Mouse (Mus musculus) MEL (cell line): ENCODE results near the gene Cysltr1. TPM values are rescaled to one million over a fixed set of nuclear protein-coding genes. Genes with fewer than 3 reads are reported as not detected.

Experiments used
- DNase-seq: peaks from one replicate; pipeline ENCODE4 v3.0.0; 2011; ENCODE audit warnings: low read depth, low spot score
- H3K27ac ChIP-seq: 2 replicates; pipeline ENCODE4 v1.5.1; 2012; ENCODE audit warnings: low read depth, mild to moderate bottlenecking, control low read depth, low read length, moderate library complexity; ENCODE audit not compliant: control insufficient read depth
- H3K27me3 ChIP-seq, 2 experiments: fragments of 150-350 bp in 1 of 2; sonication (generic) in 1 of 2; 2 replicates each; pipeline ENCODE4 v1.6.1; 2012; ENCODE audit warnings: low read length in 2 of 2, mild to moderate bottlenecking in 2 of 2, improper control_type of control experiment in 1 of 2, moderate library complexity in 1 of 2; ENCODE audit not compliant: insufficient read depth in 2 of 2, control insufficient read depth in 1 of 2
- H3K36me3 ChIP-seq, 2 experiments: 2 replicates each; pipeline ENCODE4 v1.6.1; 2012 to 2014; ENCODE audit warnings: low read length in 2 of 2, improper control_type of control experiment in 1 of 2, inconsistent platforms in 1 of 2, mild to moderate bottlenecking in 1 of 2; ENCODE audit not compliant: insufficient read depth in 2 of 2, control insufficient read depth in 1 of 2
- H3K4me1 ChIP-seq, 2 experiments: fragments of 150-350 bp in 1 of 2; sonication (generic) in 1 of 2; 2 replicates each; pipeline ENCODE4 v1.6.1; 2012; ENCODE audit warnings: low read length in 2 of 2, improper control_type of control experiment in 1 of 2, mild to moderate bottlenecking in 1 of 2; ENCODE audit not compliant: insufficient read depth in 2 of 2, control insufficient read depth in 1 of 2
- H3K4me3 ChIP-seq, 2 experiments: fragments of 150-350 bp in 1 of 2; sonication (generic) in 1 of 2; 2 replicates each; pipeline ENCODE4 v1.5.1; 2012; ENCODE audit warnings: low read depth in 2 of 2, low read length in 2 of 2, mild to moderate bottlenecking in 2 of 2, moderate library complexity in 2 of 2, control low read depth in 1 of 2, improper control_type of control experiment in 1 of 2; ENCODE audit not compliant: control insufficient read depth in 1 of 2, insufficient read depth in 1 of 2
- H3K79me2 ChIP-seq: 2 replicates; pipeline ENCODE4 v1.6.1; 2012; ENCODE audit warnings: mild to moderate bottlenecking, low read length, moderate library complexity; ENCODE audit not compliant: control insufficient read depth, poor library complexity, insufficient read depth
- H3K9ac ChIP-seq: 2 replicates; pipeline ENCODE4 v1.6.1; 2012; ENCODE audit warnings: low read depth, mild to moderate bottlenecking, control low read depth, low read length, moderate library complexity; ENCODE audit not compliant: control insufficient read depth, poor library complexity, severe bottlenecking
- H3K9me3 ChIP-seq: fragments of 150-350 bp; sonication (generic); replicated peaks from 2 replicates; pipeline ENCODE4 v1.6.1; 2012; ENCODE audit warnings: mild to moderate bottlenecking, low read length, improper control_type of control experiment, moderate library complexity; ENCODE audit not compliant: insufficient read depth
- BHLHE40 ChIP-seq: IDR thresholded peaks from 2 replicates; pipeline ENCODE4 v1.6.1; 2012; ENCODE audit warnings: low read depth, mild to moderate bottlenecking, inconsistent platforms, low read length, improper control_type of control experiment, borderline replicate concordance
- CHD1 ChIP-seq: IDR thresholded peaks from 2 replicates; pipeline ENCODE4 v1.6.1; 2012; ENCODE audit warnings: low read depth, mild to moderate bottlenecking, inconsistent platforms, low read length, improper control_type of control experiment
- CHD2 ChIP-seq: IDR thresholded peaks from 2 replicates; pipeline ENCODE4 v1.6.1; 2011; ENCODE audit warnings: low read length, improper control_type of control experiment
- CTCF ChIP-seq, 3 experiments: IDR thresholded peaks in 2 of 3; conservative IDR thresholded peaks in 1 of 3; 2 replicates each; pipeline ENCODE4 v1.5.1; 2011 to 2012; ENCODE audit warnings: low read length in 3 of 3, low read depth in 2 of 3, mild to moderate bottlenecking in 2 of 3, improper control_type of control experiment in 1 of 3, inconsistent platforms in 1 of 3, mixed read lengths in 1 of 3, moderate library complexity in 1 of 3; ENCODE audit not compliant: control insufficient read depth in 1 of 3, insufficient read depth in 1 of 3, poor library complexity in 1 of 3, severe bottlenecking in 1 of 3
- E2F4 ChIP-seq: IDR thresholded peaks from 2 replicates; pipeline ENCODE4 v1.6.1; 2011; ENCODE audit warnings: low read depth, low read length, improper control_type of control experiment, borderline replicate concordance
- ELF1 ChIP-seq: IDR thresholded peaks from 2 replicates; pipeline ENCODE4 v1.6.1; 2014; ENCODE audit warnings: low read depth, mild to moderate bottlenecking, inconsistent platforms, low read length, improper control_type of control experiment, moderate library complexity
- EP300 ChIP-seq, 2 experiments: IDR thresholded peaks; 2 replicates each; pipeline ENCODE4 v1.6.1; 2011; ENCODE audit warnings: improper control_type of control experiment in 2 of 2, low read length in 2 of 2, low read depth in 1 of 2, mild to moderate bottlenecking in 1 of 2
- ETS1 ChIP-seq: IDR thresholded peaks from 2 replicates; pipeline ENCODE4 v1.6.1; 2012; ENCODE audit warnings: low read depth, mild to moderate bottlenecking, inconsistent platforms, low read length, improper control_type of control experiment, moderate library complexity
- GATA1 ChIP-seq: IDR thresholded peaks from 2 replicates; pipeline ENCODE4 v1.6.1; 2011; ENCODE audit warnings: low read depth, low read length, improper control_type of control experiment
- HCFC1 ChIP-seq: IDR thresholded peaks from 2 replicates; pipeline ENCODE4 v1.6.1; 2012; ENCODE audit warnings: low read depth, mild to moderate bottlenecking, inconsistent platforms, low read length, improper control_type of control experiment, moderate library complexity
- JUND ChIP-seq: IDR thresholded peaks from 2 replicates; pipeline ENCODE4 v1.6.1; 2011; ENCODE audit warnings: low read depth, mild to moderate bottlenecking, improper control_type of control experiment, low read length
- MAFK ChIP-seq: IDR thresholded peaks from 2 replicates; pipeline ENCODE4 v1.6.1; 2011; ENCODE audit warnings: low read depth, mild to moderate bottlenecking, low read length, improper control_type of control experiment, borderline replicate concordance
- MAX ChIP-seq: IDR thresholded peaks from 2 replicates; pipeline ENCODE4 v1.6.1; 2011; ENCODE audit warnings: low read length, improper control_type of control experiment
- MAZ ChIP-seq: IDR thresholded peaks from 2 replicates; pipeline ENCODE4 v1.6.1; 2012; ENCODE audit warnings: low read depth, mild to moderate bottlenecking, inconsistent platforms, low read length, improper control_type of control experiment
- MEF2A ChIP-seq: IDR thresholded peaks from 2 replicates; pipeline ENCODE4 v1.6.1; 2014; ENCODE audit warnings: low read depth, mild to moderate bottlenecking, inconsistent platforms, low read length, improper control_type of control experiment; ENCODE audit not compliant: poor library complexity, insufficient replicate concordance, severe bottlenecking; ENCODE audit errors: extremely low read depth
- MYB ChIP-seq: IDR thresholded peaks from 2 replicates; pipeline ENCODE4 v1.6.1; 2011; ENCODE audit warnings: mild to moderate bottlenecking, low read depth, low read length, improper control_type of control experiment
- MYC ChIP-seq: IDR thresholded peaks from 2 replicates; pipeline ENCODE4 v1.6.1; 2011; ENCODE audit warnings: low read depth, mild to moderate bottlenecking, low read length, improper control_type of control experiment, moderate library complexity
- NELFE ChIP-seq: IDR thresholded peaks from 2 replicates; pipeline ENCODE4 v1.6.1; 2011; ENCODE audit warnings: low read depth, low read length, improper control_type of control experiment
- NRF1 ChIP-seq: IDR thresholded peaks from 2 replicates; pipeline ENCODE4 v1.6.1; 2014; ENCODE audit warnings: low read depth, mild to moderate bottlenecking, inconsistent platforms, low read length, improper control_type of control experiment, moderate library complexity; ENCODE audit not compliant: poor library complexity, insufficient read depth, severe bottlenecking
- POLR2AphosphoS5 ChIP-seq: IDR thresholded peaks from 2 replicates; pipeline ENCODE4 v1.6.1; 2012; ENCODE audit warnings: low read depth, borderline replicate concordance, mild to moderate bottlenecking, inconsistent platforms, low read length, moderate library complexity, mixed read lengths
- RAD21 ChIP-seq: IDR thresholded peaks from 2 replicates; pipeline ENCODE4 v1.6.1; 2011; ENCODE audit warnings: mild to moderate bottlenecking, low read depth, low read length, improper control_type of control experiment
- RCOR1 ChIP-seq: IDR thresholded peaks from 2 replicates; pipeline ENCODE4 v1.6.1; 2012; ENCODE audit warnings: low read depth, mild to moderate bottlenecking, inconsistent platforms, low read length, improper control_type of control experiment
- SIN3A ChIP-seq: IDR thresholded peaks from 2 replicates; pipeline ENCODE4 v1.6.1; 2012; ENCODE audit warnings: low read length, improper control_type of control experiment, inconsistent platforms
- SMC3 ChIP-seq: IDR thresholded peaks from 2 replicates; pipeline ENCODE4 v1.6.1; 2011; ENCODE audit warnings: low read depth, low read length, improper control_type of control experiment
- TAL1 ChIP-seq: IDR thresholded peaks from 2 replicates; pipeline ENCODE4 v1.6.1; 2012; ENCODE audit warnings: mild to moderate bottlenecking, inconsistent platforms, low read length, moderate library complexity, mixed read lengths
- TBP ChIP-seq: IDR thresholded peaks from 2 replicates; pipeline ENCODE4 v1.8.0; 2011; ENCODE audit warnings: low read depth, low read length, improper control_type of control experiment
- TCF12 ChIP-seq: IDR thresholded peaks from 2 replicates; pipeline ENCODE4 v1.6.1; 2014; ENCODE audit warnings: low read depth, mild to moderate bottlenecking, inconsistent platforms, low read length, improper control_type of control experiment, moderate library complexity
- USF2 ChIP-seq, 2 experiments: IDR thresholded peaks; 2 replicates each; pipeline ENCODE4 v1.6.1; 2011 to 2012; ENCODE audit warnings: improper control_type of control experiment in 2 of 2, low read length in 2 of 2, borderline replicate concordance in 1 of 2, inconsistent platforms in 1 of 2, low read depth in 1 of 2, mild to moderate bottlenecking in 1 of 2; ENCODE audit not compliant: insufficient read depth in 1 of 2
- ZMIZ1 ChIP-seq: IDR thresholded peaks from 2 replicates; pipeline ENCODE4 v1.6.1; 2012; ENCODE audit warnings: low read depth, mild to moderate bottlenecking, inconsistent platforms, low read length, improper control_type of control experiment, moderate library complexity
- ZNF384 ChIP-seq: IDR thresholded peaks from 2 replicates; pipeline ENCODE4 v1.6.1; 2012; ENCODE audit warnings: low read depth, mild to moderate bottlenecking, inconsistent platforms, low read length, improper control_type of control experiment
- polyA plus RNA-seq, 2 experiments: library from polyadenylated mRNA; stranded (reverse) in 1 of 2; unstranded in 1 of 2; fragments of >175 nt in 1 of 2; fragments of >200 nt in 1 of 2; gene quantifications; 2 replicates each; pipeline versions ENCODE4 v1.2.1 to v1.2.4; 2012; ENCODE audit warnings: low replicate concordance in 2 of 2, low read depth in 1 of 2; ENCODE audit not compliant: insufficient read length in 2 of 2, insufficient read depth in 1 of 2, missing spikeins in 1 of 2
- total RNA-seq: library from RNA; depleted of rRNA; stranded (reverse); fragments of 300-350 nt; gene quantifications from 2 replicates; pipeline ENCODE4 v1.2.3, GENCODE M21; 2012

Gene Cysltr1
- total and polyA plus RNA-seq, 3 experiments = 0.04 to 0.13 TPM; not detected in 1

- Histone ChIP-seq H3K4me1 (no peaks in the 10 kb centered on the region), H3K79me2 (no peaks in the 10 kb centered on the region), H3K27ac (no peak overlapping the region), H3K36me3 (no peaks in the 10 kb centered on the region), H3K27me3 (no peaks in the 10 kb centered on the region), H3K9me3 (no peaks in the 10 kb centered on the region), H3K4me3 (no peak overlapping the region), H3K9ac (no peak overlapping the region)
- DNase-seq = no peak
- TF ChIP-seq HCFC1 = no peak
- TF ChIP-seq USF2 (IDR thresholded peaks at IDR 0.05; ENCODE audit: borderline replicate concordance in 1 of 2, insufficient read depth in 1 of 2, low read depth in 1 of 2, low read length in 2 of 2) = no peak
- no peak for TF ChIP-seq BHLHE40
- TF ChIP-seq CHD1 = no peak
- TF ChIP-seq ELF1 = no peak
- no peak for TF ChIP-seq CTCF (IDR thresholded peaks at IDR 0.05 in 2 of 3, conservative IDR thresholded peaks at IDR 0.05 in 1 of 3; ENCODE audit: control insufficient read depth in 1 of 3, insufficient read depth in 1 of 3, low read depth in 2 of 3, low read length in 3 of 3, poor library complexity in 1 of 3, severe bottlenecking in 1 of 3)
- TF ChIP-seq MYC = no peak
- no peak for TF ChIP-seq ZNF384
- no peak for TF ChIP-seq RAD21
- TF ChIP-seq E2F4 = no peak
- TF ChIP-seq MAFK = no peak
- TF ChIP-seq ETS1 = no peak
- TF ChIP-seq SIN3A = no peak
- TF ChIP-seq SMC3 = no peak
- TF ChIP-seq TAL1 = no peak
- no peak for TF ChIP-seq POLR2AphosphoS5
- TF ChIP-seq NRF1 = no peak
- TF ChIP-seq CHD2 = no peak
These were observed 24.5 kb downstream of the Cysltr1 start for GRCm38 (mm10) chrX:106578966-106579365.

GRCm38 (mm10) chrX:106555457-106555856, 48.0 kb downstream of the Cysltr1 start:
- Histone ChIP-seq H3K9me3 (no peaks in the 10 kb centered on the region), H3K27me3 (no peaks in the 10 kb centered on the region), H3K4me3 (no peak overlapping the region), H3K9ac (no peak overlapping the region), H3K4me1 (peaks cover 0 to 4% of the 10 kb centered on the region in 2 experiments; a peak in 2 of 4 replicates), H3K27ac (no peak overlapping the region), H3K79me2 (no peaks in the 10 kb centered on the region), H3K36me3 (peaks cover 0 to 4% of the 10 kb centered on the region in 2 experiments; a peak in 2 of 4 replicates)
- DNase-seq = peak; percentile 52
- TF ChIP-seq USF2 (IDR thresholded peaks at IDR 0.05; ENCODE audit: borderline replicate concordance in 1 of 2, insufficient read depth in 1 of 2, low read depth in 1 of 2, low read length in 2 of 2) (no peak), SIN3A (0 out of 2 replicates have a peak, but pooled peaks have one; percentile 20), POLR2AphosphoS5 (no peak), CHD2 (no peak), GATA1 (peak; percentile 75), E2F4 (no peak), NELFE (no peak), MAZ (no peak), ETS1 (peak; percentile 51; the same call in 1 of the 2 replicates), CHD1 (no peak), MYB (peak; percentile 78; the same call in 1 of the 2 replicates), MAFK (no peak), EP300 (IDR thresholded peaks at IDR 0.05; ENCODE audit: low read depth in 1 of 2, low read length in 2 of 2) (peak; percentile 88), RCOR1 (peak; percentile 54; the same call in 1 of the 2 replicates), JUND (no peak), TCF12 (peak; percentile 61; the same call in 1 of the 2 replicates), ELF1 (no peak), NRF1 (no peak), MYC (no peak), TBP (no peak), MEF2A (no peak), ZMIZ1 (no peak), MAX (no peak), SMC3 (no peak)
